Mouse (Mus musculus) embryonic facial prominence, embryonic 10.5 days (tissue): ENCODE measurements around the gene Frem1. TPM values are rescaled to one million over a fixed set of nuclear protein-coding genes. Genes with fewer than 3 reads are reported as not detected.

Source experiments
- DNase-seq: peaks from one replicate; pipeline ENCODE4 v3.0.0-alpha.2; 2017; ENCODE audit warnings: low spot score
- H3K27ac ChIP-seq: fragments of 300-500 bp; sonication (generic); replicated peaks from 2 replicates; pipeline ENCODE4 v1.5.1; 2016; ENCODE audit warnings: mild to moderate bottlenecking
- H3K27me3 ChIP-seq: fragments of 300-500 bp; sonication (generic); replicated peaks from 2 replicates; pipeline ENCODE4 v1.6.1; 2016; ENCODE audit warnings: low read depth, mild to moderate bottlenecking; ENCODE audit not compliant: poor library complexity, severe bottlenecking
- H3K36me3 ChIP-seq: fragments of 300-500 bp; sonication (generic); replicated peaks from 2 replicates; pipeline ENCODE4 v1.6.1; 2016; ENCODE audit warnings: mild to moderate bottlenecking, moderate library complexity
- H3K4me1 ChIP-seq: fragments of 300-500 bp; sonication (generic); 2 replicates; pipeline ENCODE4 v1.6.1; 2016
- H3K4me3 ChIP-seq: fragments of 300-500 bp; sonication (generic); 2 replicates; pipeline ENCODE4 v1.5.1; 2016; ENCODE audit warnings: mild to moderate bottlenecking, moderate library complexity
- H3K9me3 ChIP-seq: fragments of 300-500 bp; sonication (generic); 2 replicates; pipeline ENCODE4 v1.6.1; 2016; ENCODE audit warnings: mild to moderate bottlenecking
- WGBS: fragments of 180-500 bp; shearing (Covaris S2); methylation state at CpG from one replicate; pipeline ENCODE4 v1.1.7; 2016; 5-methylcytosine and 5-hydroxymethylcytosine counted together
- polyA plus RNA-seq: library from polyadenylated mRNA; unstranded; fragments of >200 nt; fragmentation: Nextera tagmentation; extraction: Ambion mirVana; gene quantifications from 2 replicates; pipeline ENCODE4 v1.2.1, GENCODE M21; 2016

Frem1 gene
- polyA plus RNA-seq: 15.0 and 15.5 TPM in 2 replicates

- Histone ChIP-seq H3K9me3 (no peaks in the 10 kb centered on the region), H3K36me3 (no peaks in the 10 kb centered on the region), H3K27ac (peak within 1 kb of the TSS; percentile 86), H3K4me3 (peak within 1 kb of the TSS; percentile 62), H3K27me3 (no peaks in the 10 kb centered on the region), H3K4me1 (peaks cover 63% of the 10 kb centered on the region)
- DNase-seq: peak; percentile 82
- WGBS: 2% methylated on average over 24 of the region's 24 CpGs
These were observed at the start of gene Frem1 for GRCm38 (mm10) chr4:83051634-83052577. Gene Frem1, minus strand, starts transcription at chr4:83052339.

GRCm38 (mm10) chr4:83099025-83099424 is 46.9 kb upstream of the Frem1 start:
- no peaks in the 10 kb centered on the region for H3K36me3 ChIP-seq
- WGBS: 85% methylated on average over 7 of the region's 7 CpGs
- no peak overlapping the region for H3K4me3 ChIP-seq
- H3K27me3 ChIP-seq: no peaks in the 10 kb centered on the region
- H3K9me3 ChIP-seq: no peaks in the 10 kb centered on the region
- no peak for DNase-seq
- H3K4me1 ChIP-seq: peaks cover 17% of the 10 kb centered on the region
- no peak overlapping the region for H3K27ac ChIP-seq

GRCm38 (mm10) chr4:83093941-83094340 is 41.8 kb upstream of the Frem1 start:
- H3K27me3 ChIP-seq: no peaks in the 10 kb centered on the region
- H3K9me3 ChIP-seq: no peaks in the 10 kb centered on the region
- 60% methylated on average over 2 of the region's 2 CpGs for WGBS
- no peak for DNase-seq
- no peak overlapping the region for H3K27ac ChIP-seq
- no peaks in the 10 kb centered on the region for H3K36me3 ChIP-seq
- no peak overlapping the region for H3K4me3 ChIP-seq
- peaks cover 16% of the 10 kb centered on the region for H3K4me1 ChIP-seq

- Histone ChIP-seq H3K36me3 (no peaks in the 10 kb centered on the region), H3K27ac (no peak overlapping the region), H3K4me3 (no peak overlapping the region), H3K9me3 (no peaks in the 10 kb centered on the region), H3K4me1 (peaks cover 13% of the 10 kb centered on the region), H3K27me3 (no peaks in the 10 kb centered on the region)
- DNase-seq: no peak
- 82% methylated on average over 6 of the region's 6 CpGs for WGBS
These were observed 38.7 kb upstream of the Frem1 start for GRCm38 (mm10) chr4:83090691-83091448.

- no peaks in the 10 kb centered on the region for H3K36me3 ChIP-seq
- H3K27ac ChIP-seq: peak overlapping the region; percentile 25; the same call in 1 of the 2 replicates
- 34% methylated on average over 13 of the region's 13 CpGs for WGBS
- H3K27me3 ChIP-seq: no peaks in the 10 kb centered on the region
- H3K4me3 ChIP-seq: no peak overlapping the region
- H3K9me3 ChIP-seq: no peaks in the 10 kb centered on the region
- DNase-seq: peak; percentile 54
- peaks cover 26% of the 10 kb centered on the region for H3K4me1 ChIP-seq
These were observed 28.4 kb upstream of the Frem1 start for GRCm38 (mm10) chr4:83080364-83081174.

- Histone ChIP-seq H3K4me1 (peaks cover 23% of the 10 kb centered on the region), H3K9me3 (no peaks in the 10 kb centered on the region), H3K27me3 (no peaks in the 10 kb centered on the region), H3K36me3 (no peaks in the 10 kb centered on the region), H3K4me3 (no peak overlapping the region), H3K27ac (peak overlapping the region; percentile 71)
- 32% methylated on average over 6 of the region's 6 CpGs for WGBS
- DNase-seq: no peak
These were observed 12.1 kb upstream of the Frem1 start for GRCm38 (mm10) chr4:83064191-83064590.

GRCm38 (mm10) chr4:83061564-83061963 is 9.4 kb upstream of the Frem1 start:
- no peak overlapping the region for H3K27ac ChIP-seq
- peaks cover 34% of the 10 kb centered on the region for H3K4me1 ChIP-seq
- H3K27me3 ChIP-seq: no peaks in the 10 kb centered on the region
- WGBS: 88% methylated on average over 2 of the region's 2 CpGs
- no peak overlapping the region for H3K4me3 ChIP-seq
- H3K9me3 ChIP-seq: no peaks in the 10 kb centered on the region
- H3K36me3 ChIP-seq: no peaks in the 10 kb centered on the region
- DNase-seq: peak; percentile 6

GRCm38 (mm10) chr4:83058617-83059016 is 6.5 kb upstream of the Frem1 start:
- Histone ChIP-seq H3K9me3 (no peaks in the 10 kb centered on the region), H3K27ac (no peak overlapping the region; the same call in 1 of the 2 replicates), H3K4me3 (no peak overlapping the region), H3K4me1 (peaks cover 20% of the 10 kb centered on the region), H3K36me3 (no peaks in the 10 kb centered on the region), H3K27me3 (no peaks in the 10 kb centered on the region)
- 77% methylated on average over 2 of the region's 2 CpGs for WGBS
- peak; percentile 7 for DNase-seq

- Histone ChIP-seq H3K27me3 (no peaks in the 10 kb centered on the region), H3K27ac (peak overlapping the region; percentile 71), H3K9me3 (no peaks in the 10 kb centered on the region), H3K4me1 (peaks cover 17% of the 10 kb centered on the region), H3K4me3 (no peak overlapping the region), H3K36me3 (no peaks in the 10 kb centered on the region)
- WGBS: 58% methylated on average over 2 of the region's 2 CpGs
- peak; percentile 8 for DNase-seq
These were observed 6.0 kb upstream of the Frem1 start for GRCm38 (mm10) chr4:83058182-83058581.

GRCm38 (mm10) chr4:83056496-83056895 is 4.4 kb upstream of the Frem1 start:
- DNase-seq: no peak

GRCm38 (mm10) chr4:83055444-83055843 is 3.3 kb upstream of the Frem1 start:
- DNase-seq: peak; percentile 8
- no peaks in the 10 kb centered on the region for H3K27me3 ChIP-seq
- WGBS: 73% methylated on average over 2 of the region's 2 CpGs
- no peak overlapping the region for H3K4me3 ChIP-seq
- no peaks in the 10 kb centered on the region for H3K9me3 ChIP-seq
- peak overlapping the region; percentile 30; the same call in 1 of the 2 replicates for H3K27ac ChIP-seq
- H3K4me1 ChIP-seq: peaks cover 41% of the 10 kb centered on the region
- H3K36me3 ChIP-seq: no peaks in the 10 kb centered on the region

More at GRCm38 (mm10) chr4:83056496-83056895, 4.4 kb upstream of the Frem1 start:
- Histone ChIP-seq H3K36me3 (no peaks in the 10 kb centered on the region), H3K27ac (peak overlapping the region; percentile 4; the same call in 1 of the 2 replicates), H3K27me3 (no peaks in the 10 kb centered on the region), H3K4me1 (peaks cover 30% of the 10 kb centered on the region), H3K4me3 (no peak overlapping the region), H3K9me3 (no peaks in the 10 kb centered on the region)
- WGBS: 94% methylated on average over 6 of the region's 6 CpGs

GRCm38 (mm10) chr4:83053206-83053605 is 1.1 kb upstream of the Frem1 start:
- no peaks in the 10 kb centered on the region for H3K27me3 ChIP-seq
- no peaks in the 10 kb centered on the region for H3K9me3 ChIP-seq
- 90% methylated on average over 8 of the region's 8 CpGs for WGBS
- peak overlapping the region; percentile 62; the same call in 1 of the 2 replicates for H3K4me3 ChIP-seq
- peak; percentile 7 for DNase-seq
- peaks cover 55% of the 10 kb centered on the region for H3K4me1 ChIP-seq
- H3K27ac ChIP-seq: peak overlapping the region; percentile 86
- H3K36me3 ChIP-seq: no peaks in the 10 kb centered on the region
